Mouse (Mus musculus) ES-E14 (cell line): ENCODE results near the gene Rsph9. TPM values are rescaled to one million over a fixed set of nuclear protein-coding genes. Genes with fewer than 3 reads are reported as not detected.

ENCODE experiments used
- DNase-seq: peaks from one replicate; pipeline ENCODE4 v3.0.0-alpha.2; 2013; ENCODE audit warnings: low read depth, low spot score
- H3K27ac ChIP-seq: 2 replicates; pipeline ENCODE4 v1.5.1; 2012; ENCODE audit warnings: low read depth, mild to moderate bottlenecking, low read length, moderate library complexity, mixed read lengths; ENCODE audit not compliant: poor library complexity, insufficient read depth, severe bottlenecking
- H3K36me3 ChIP-seq: 2 replicates; pipeline ENCODE4 v1.6.1; 2012; ENCODE audit warnings: mild to moderate bottlenecking, low read length, moderate library complexity, mixed read lengths; ENCODE audit not compliant: control insufficient read depth, poor library complexity, insufficient read depth, severe bottlenecking
- H3K4me1 ChIP-seq, 2 experiments: fragments of 150-350 bp in 1 of 2; sonication (generic) in 1 of 2; 2 replicates each; pipeline ENCODE4 v1.6.1; 2012; ENCODE audit warnings: low read length in 2 of 2, mild to moderate bottlenecking in 1 of 2, mixed read lengths in 1 of 2; ENCODE audit not compliant: control insufficient read depth in 2 of 2, insufficient read depth in 2 of 2, poor library complexity in 1 of 2
- H3K4me3 ChIP-seq, 2 experiments: fragments of 150-350 bp in 1 of 2; sonication (generic) in 1 of 2; 2 replicates each; pipeline ENCODE4 v1.5.1; 2012; ENCODE audit warnings: low read length in 2 of 2, low read depth in 1 of 2, mild to moderate bottlenecking in 1 of 2, mixed read lengths in 1 of 2; ENCODE audit not compliant: insufficient read depth in 1 of 2, poor library complexity in 1 of 2, severe bottlenecking in 1 of 2
- H3K9ac ChIP-seq: 2 replicates; pipeline ENCODE4 v1.6.1; 2012; ENCODE audit warnings: low read depth, mild to moderate bottlenecking, low read length, mixed read lengths; ENCODE audit not compliant: poor library complexity, insufficient read depth, severe bottlenecking
- H3K9me3 ChIP-seq: fragments of 150-350 bp; sonication (generic); 2 replicates; pipeline ENCODE4 v1.6.1; 2012; ENCODE audit warnings: low read depth, mild to moderate bottlenecking, low read length; ENCODE audit not compliant: control insufficient read depth, insufficient read depth
- CHD2 ChIP-seq: IDR thresholded peaks from 2 replicates; pipeline ENCODE4 v1.6.1; 2014; ENCODE audit warnings: mild to moderate bottlenecking, low read depth, low read length, inconsistent platforms
- HCFC1 ChIP-seq: IDR thresholded peaks from 2 replicates; pipeline ENCODE4 v1.6.1; 2012; ENCODE audit warnings: low read length, inconsistent platforms, borderline replicate concordance; ENCODE audit not compliant: insufficient read depth
- MAFK ChIP-seq: IDR thresholded peaks from 2 replicates; pipeline ENCODE4 v1.6.1; 2014; ENCODE audit warnings: mild to moderate bottlenecking, low read depth, low read length, inconsistent platforms; ENCODE audit not compliant: insufficient read depth
- ZC3H11A ChIP-seq: IDR thresholded peaks from 2 replicates; pipeline ENCODE4 v1.6.1; 2012; ENCODE audit warnings: low read depth, mild to moderate bottlenecking, inconsistent platforms, low read length, borderline replicate concordance
- ZNF384 ChIP-seq: IDR thresholded peaks from 2 replicates; pipeline ENCODE4 v1.6.1; 2012; ENCODE audit warnings: low read depth, low read length, inconsistent platforms
- in situ Hi-C, 2 experiments: fragments of 600-800 bp; cut with MboI; formaldehyde crosslinking; loops; one replicate each; pipeline ENCODE4 v1.15.1; 2025; ENCODE audit warnings: low sequenced_read_pairs in 2 of 2, inconsistent platforms in 1 of 2; ENCODE audit not compliant: unreplicated experiment in 2 of 2
- total RNA-seq: library from RNA; depleted of rRNA; stranded (reverse); fragments of 300-350 nt; gene quantifications from 2 replicates; pipeline ENCODE4 v1.2.3, GENCODE M21; 2012; rRNA removed

The Rsph9 gene
- 0.85 and 2.9 TPM in 2 replicates for total RNA-seq

GRCm38 (mm10) chr17:46143578-46144423 lies at the start of gene Rsph9:
Rsph9 (minus strand) TSS chr17:46144216.
- Histone ChIP-seq H3K27ac (no peak within 1 kb of the TSS), H3K36me3 (peaks cover 10% of the 10 kb centered on the region), H3K9me3 (no peaks in the 10 kb centered on the region), H3K4me3 (peak within 1 kb of the TSS; percentile 37 to 45), H3K4me1 (peaks cover 3% of the 10 kb centered on the region in 2 experiments; a peak in 3 of 4 replicates), H3K9ac (no peak within 1 kb of the TSS)
- in situ Hi-C loops = no loop called here
- DNase-seq = peak; percentile 63
- TF ChIP-seq ZNF384 (no peak), HCFC1 (no peak), CHD2 (no peak), MAFK (no peak), ZC3H11A (no peak)

GRCm38 (mm10) chr17:46188829-46189228 lies 44.8 kb upstream of the Rsph9 start:
- in situ Hi-C loops = no loop called here
- DNase-seq = no peak
- no peaks in the 10 kb centered on the region for H3K4me1 ChIP-seq
- H3K9me3 ChIP-seq = no peaks in the 10 kb centered on the region
- peaks cover 15% of the 10 kb centered on the region for H3K36me3 ChIP-seq
- no peak for TF ChIP-seq ZC3H11A
- no peak for TF ChIP-seq HCFC1
- TF ChIP-seq CHD2 = no peak
- no peak for TF ChIP-seq ZNF384
- no peak for TF ChIP-seq MAFK
- H3K9ac ChIP-seq = no peak overlapping the region
- no peak overlapping the region for H3K4me3 ChIP-seq
- no peak overlapping the region for H3K27ac ChIP-seq

- H3K4me1 ChIP-seq = peaks cover 0 to 2% of the 10 kb centered on the region in 2 experiments; a peak in 1 of 4 replicates
- no peaks in the 10 kb centered on the region for H3K9me3 ChIP-seq
- no peak overlapping the region for H3K9ac ChIP-seq
- in situ Hi-C loops = no loop called here
- peaks cover 19% of the 10 kb centered on the region for H3K36me3 ChIP-seq
- DNase-seq = no peak
- TF ChIP-seq ZNF384 = no peak
- 0 out of 2 replicates have a peak, but pooled peaks have one; percentile 23 for TF ChIP-seq MAFK
- H3K4me3 ChIP-seq = no peak overlapping the region
- no peak overlapping the region for H3K27ac ChIP-seq
Measured at GRCm38 (mm10) chr17:46182273-46182672, 38.3 kb upstream of the Rsph9 start.

- TF ChIP-seq ZC3H11A (no peak), ZNF384 (no peak), CHD2 (no peak), HCFC1 (no peak), MAFK (no peak)
- no peak overlapping the region for H3K4me3 ChIP-seq
Measured at GRCm38 (mm10) chr17:46170538-46170937, 26.5 kb upstream of the Rsph9 start.

More at GRCm38 (mm10) chr17:46170538-46170937, 26.5 kb upstream of the Rsph9 start:
- Histone ChIP-seq H3K9me3 (no peaks in the 10 kb centered on the region), H3K36me3 (peaks cover 30% of the 10 kb centered on the region), H3K27ac (no peak overlapping the region), H3K4me1 (0 out of 4 replicates have a peak, but pooled peaks cover 0 to 1% of the 10 kb centered on the region in 2 experiments), H3K9ac (no peak overlapping the region)
- no peak for DNase-seq
- in situ Hi-C loops = no loop called here
